In genomic region chr12:117049829-117050228, GRCm38 (mm10) we compare ENCODE assay signal across 23 mouse cellular contexts.
DNase-seq lines count a peak whose midpoint lies in the region; ATAC-seq and TF ChIP-seq lines count a peak whose summit lies in the region.
"Had no signal": no experiment of that assay in that cellular context is flagged by ENCODE, and none has a peak within 500 bp of the region (broad histone marks: within the 10 kb centered on the region; RNA-seq: fewer than 3 reads in every experiment).

No protein-coding gene starts in this region.

- H3K27ac ChIP-seq in forebrain, embryonic 10.5 days = 0 out of 2 replicates have a peak overlapping the region, but pooled peaks have one; percentile 48
- no peak overlapping the region for H3K27ac ChIP-seq in forebrain, postnatal 0 days (ENCODE audit: low read depth, low read length)
- H3K27ac ChIP-seq in hindbrain, postnatal 0 days = no peak overlapping the region
- no peak overlapping the region for H3K27ac ChIP-seq in hindbrain, embryonic 10.5 days
- H3K27ac ChIP-seq in lung, postnatal 0 days (ENCODE audit: low read length) = no peak overlapping the region
- H3K27ac ChIP-seq: embryonic facial prominence, embryonic 13.5 days; hindbrain, embryonic 12.5 days; kidney, postnatal 0 days; limb, embryonic 12.5 days; liver, embryonic 15.5 days; stomach, postnatal 0 days had no signal

- TF ChIP-seq EP300 in lung, postnatal 0 days (IDR thresholded peaks at IDR 0.05) = no peak

- H3K36me3 ChIP-seq in forebrain, embryonic 10.5 days (replicated peaks) = no peaks in the 10 kb centered on the region
- H3K36me3 ChIP-seq in forebrain, postnatal 0 days (ENCODE audit: insufficient read depth) = no peaks in the 10 kb centered on the region
- H3K36me3 ChIP-seq in hindbrain, postnatal 0 days (ENCODE audit: insufficient read depth, low read length) = no peaks in the 10 kb centered on the region
- H3K36me3 ChIP-seq in hindbrain, embryonic 10.5 days = no peaks in the 10 kb centered on the region
- H3K36me3 ChIP-seq in lung, postnatal 0 days (ENCODE audit: insufficient read depth, low read length) = no peaks in the 10 kb centered on the region
- H3K36me3 ChIP-seq: embryonic facial prominence, embryonic 13.5 days; hindbrain, embryonic 12.5 days; limb, embryonic 12.5 days; liver, embryonic 15.5 days had no signal

- DNase-seq in forebrain, embryonic 10.5 days (ENCODE audit: extremely low spot score, low spot score) = no peak
- no peak for DNase-seq in forebrain, postnatal 0 days
- peak; percentile 7 for DNase-seq in hindbrain, postnatal 0 days (ENCODE audit: low spot score)
- DNase-seq in hindbrain, embryonic 10.5 days (ENCODE audit: low spot score) = no peak
- DNase-seq in lung, postnatal 0 days (ENCODE audit: low spot score) = peak; percentile 47
- DNase-seq in lung, postnatal 25 days (ENCODE audit: low spot score) = no peak
- peak; percentile 16 for DNase-seq in testis, postnatal 10 days (ENCODE audit: low spot score)
- DNase-seq in testis, postnatal 14 days (ENCODE audit: low spot score) = no peak
- DNase-seq: adrenal gland, postnatal 14 days; gastrocnemius, postnatal 10 days; kidney, adult 8-10 months; kidney, postnatal 4 days; midbrain, embryonic 14.5 days; right cerebral cortex, postnatal 4 days had no signal

- H3K9ac ChIP-seq in forebrain, postnatal 0 days = no peak overlapping the region
- no peak overlapping the region for H3K9ac ChIP-seq in hindbrain, postnatal 0 days (replicated peaks; ENCODE audit: low read length)
- no peak overlapping the region for H3K9ac ChIP-seq in lung, postnatal 0 days (replicated peaks; ENCODE audit: low read depth)
- H3K9ac ChIP-seq: embryonic facial prominence, embryonic 13.5 days; hindbrain, embryonic 12.5 days; limb, embryonic 12.5 days; liver, embryonic 15.5 days had no signal

- no peaks in the 10 kb centered on the region for H3K9me3 ChIP-seq in forebrain, embryonic 10.5 days
- H3K9me3 ChIP-seq in forebrain, postnatal 0 days (ENCODE audit: low read length) = no peaks in the 10 kb centered on the region
- no peaks in the 10 kb centered on the region for H3K9me3 ChIP-seq in hindbrain, postnatal 0 days (ENCODE audit: low read length)
- no peaks in the 10 kb centered on the region for H3K9me3 ChIP-seq in hindbrain, embryonic 10.5 days
- H3K9me3 ChIP-seq in lung, postnatal 0 days (ENCODE audit: low read length) = no peaks in the 10 kb centered on the region
- H3K9me3 ChIP-seq: embryonic facial prominence, embryonic 13.5 days; hindbrain, embryonic 12.5 days; limb, embryonic 12.5 days; liver, embryonic 15.5 days had no signal

- no peak overlapping the region for H3K4me3 ChIP-seq in forebrain, embryonic 10.5 days
- no peak overlapping the region for H3K4me3 ChIP-seq in forebrain, postnatal 0 days (ENCODE audit: low read depth, low read length)
- H3K4me3 ChIP-seq in hindbrain, postnatal 0 days (ENCODE audit: low read length) = no peak overlapping the region
- H3K4me3 ChIP-seq in hindbrain, embryonic 10.5 days = no peak overlapping the region
- H3K4me3 ChIP-seq in lung, postnatal 0 days (ENCODE audit: low read depth, low read length) = no peak overlapping the region
- H3K4me3 ChIP-seq: embryonic facial prominence, embryonic 13.5 days; hindbrain, embryonic 12.5 days; limb, embryonic 12.5 days; liver, embryonic 15.5 days; megakaryocyte, embryonic 14.5 days had no signal

- H3K27me3 ChIP-seq in forebrain, embryonic 10.5 days (ENCODE audit: poor library complexity, severe bottlenecking) = peaks cover 71% of the 10 kb centered on the region
- peaks cover 3% of the 10 kb centered on the region; the same call in 1 of the 2 replicates for H3K27me3 ChIP-seq in forebrain, postnatal 0 days (ENCODE audit: insufficient read depth, low read length)
- H3K27me3 ChIP-seq in hindbrain, postnatal 0 days (ENCODE audit: insufficient read depth, low read length) = no peaks in the 10 kb centered on the region
- no peaks in the 10 kb centered on the region for H3K27me3 ChIP-seq in hindbrain, embryonic 10.5 days (ENCODE audit: insufficient read depth, poor library complexity, severe bottlenecking)
- H3K27me3 ChIP-seq in lung, postnatal 0 days (replicated peaks; ENCODE audit: insufficient read depth, low read length) = no peaks in the 10 kb centered on the region
- H3K27me3 ChIP-seq: embryonic facial prominence, embryonic 13.5 days; hindbrain, embryonic 12.5 days; limb, embryonic 12.5 days; liver, embryonic 15.5 days; megakaryocyte, embryonic 14.5 days had no signal

- no peak for TF ChIP-seq CTCF in forebrain, postnatal 0 days (IDR thresholded peaks at IDR 0.05; ENCODE audit: low read depth)
- TF ChIP-seq CTCF in hindbrain, postnatal 0 days (IDR thresholded peaks at IDR 0.05; ENCODE audit: low read depth) = no peak
- TF ChIP-seq CTCF in lung, postnatal 0 days (IDR thresholded peaks at IDR 0.05) = no peak

- ATAC-seq in forebrain, postnatal 0 days = no peak
- no peak for ATAC-seq in hindbrain, postnatal 0 days
- peak; percentile 64 for ATAC-seq in lung, postnatal 0 days
- ATAC-seq: CD4-positive, CD25-positive, alpha-beta regulatory T cell, adult 4 months; intestine, embryonic 16.5 days had no signal

- peaks cover 70% of the 10 kb centered on the region for H3K4me1 ChIP-seq in forebrain, embryonic 10.5 days
- peaks cover 14% of the 10 kb centered on the region; the same call in 1 of the 2 replicates for H3K4me1 ChIP-seq in forebrain, postnatal 0 days (ENCODE audit: insufficient read depth)
- peaks cover 8% of the 10 kb centered on the region for H3K4me1 ChIP-seq in hindbrain, postnatal 0 days (ENCODE audit: insufficient read depth, low read length)
- H3K4me1 ChIP-seq in hindbrain, embryonic 10.5 days (replicated peaks) = peaks cover 50% of the 10 kb centered on the region
- H3K4me1 ChIP-seq in lung, postnatal 0 days (ENCODE audit: insufficient read depth, low read depth, low read length) = no peaks in the 10 kb centered on the region
- H3K4me1 ChIP-seq: liver, embryonic 15.5 days; megakaryocyte, embryonic 14.5 days had no signal

- WGBS in forebrain, embryonic 10.5 days = 81% methylated on average over 10 of the region's 10 CpGs
- WGBS in forebrain, postnatal 0 days = 27% methylated on average over 10 of the region's 10 CpGs
- 59% methylated on average over 10 of the region's 10 CpGs for WGBS in hindbrain, postnatal 0 days
- WGBS in hindbrain, embryonic 10.5 days = 87% methylated on average over 10 of the region's 10 CpGs
- 77% methylated on average over 10 of the region's 10 CpGs for WGBS in lung, postnatal 0 days

- no peak overlapping the region for H3K4me2 ChIP-seq in forebrain, postnatal 0 days (ENCODE audit: low read depth)
- H3K4me2 ChIP-seq in hindbrain, postnatal 0 days (ENCODE audit: low read depth, low read length) = no peak overlapping the region
- H3K4me2 ChIP-seq in lung, postnatal 0 days (replicated peaks; ENCODE audit: low read depth, low read length) = no peak overlapping the region
- H3K4me2 ChIP-seq: embryonic facial prominence, embryonic 13.5 days; hindbrain, embryonic 12.5 days; limb, embryonic 12.5 days; liver, embryonic 15.5 days had no signal

Comparison
In these comparisons a context has a peak if more than half of its experiments do, and no peak if none do; other contexts are left out.
1. DNase-seq: peak in hindbrain, postnatal 0 days (single experiment), lung, postnatal 0 days (single experiment) and testis, postnatal 10 days (single experiment); none in forebrain, embryonic 10.5 days (single experiment), forebrain, postnatal 0 days (single experiment), hindbrain, embryonic 10.5 days (single experiment), lung, postnatal 25 days (single experiment) and testis, postnatal 14 days (single experiment).